Mouse (Mus musculus) embryonic fibroblast, embryonic 13.5 days (primary cell): ENCODE measurements around the gene Gpn2.

ENCODE experiments used
- CTCF ChIP-seq: IDR thresholded peaks from 2 replicates; pipeline ENCODE4 v1.5.1; 2011; ENCODE audit warnings: mild to moderate bottlenecking, control low read depth, low read length, moderate library complexity, borderline replicate concordance; ENCODE audit not compliant: insufficient read depth
- POLR2A ChIP-seq: IDR thresholded peaks from 2 replicates; pipeline ENCODE4 v1.6.1; 2011; ENCODE audit warnings: low read depth, mild to moderate bottlenecking, control low read depth, low read length, moderate library complexity

DNA sequence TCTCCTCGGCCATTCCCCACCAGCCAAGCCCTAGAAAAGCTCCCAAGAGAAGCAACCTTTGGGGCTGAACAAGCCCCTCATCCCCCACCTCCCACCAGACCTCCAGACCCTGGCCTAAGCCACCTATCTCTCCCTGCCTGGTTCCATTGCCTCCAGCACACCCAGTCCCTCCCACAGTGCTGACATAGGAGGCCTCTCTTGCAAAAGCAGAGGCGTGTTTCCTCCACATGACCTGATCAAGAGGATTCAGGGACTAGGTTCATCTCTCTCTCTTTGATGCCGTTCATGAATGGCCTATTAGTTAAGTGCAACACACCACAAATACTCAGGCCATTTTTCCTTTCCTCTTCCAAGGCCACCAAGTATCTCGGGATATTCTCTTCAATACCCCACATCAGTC is 24.3 kb upstream of the Gpn2 start:
- TF ChIP-seq CTCF (no peak), POLR2A (no peak)
